8 mouse cellular contexts compared by ENCODE assay signal in the genomic region with DNA sequence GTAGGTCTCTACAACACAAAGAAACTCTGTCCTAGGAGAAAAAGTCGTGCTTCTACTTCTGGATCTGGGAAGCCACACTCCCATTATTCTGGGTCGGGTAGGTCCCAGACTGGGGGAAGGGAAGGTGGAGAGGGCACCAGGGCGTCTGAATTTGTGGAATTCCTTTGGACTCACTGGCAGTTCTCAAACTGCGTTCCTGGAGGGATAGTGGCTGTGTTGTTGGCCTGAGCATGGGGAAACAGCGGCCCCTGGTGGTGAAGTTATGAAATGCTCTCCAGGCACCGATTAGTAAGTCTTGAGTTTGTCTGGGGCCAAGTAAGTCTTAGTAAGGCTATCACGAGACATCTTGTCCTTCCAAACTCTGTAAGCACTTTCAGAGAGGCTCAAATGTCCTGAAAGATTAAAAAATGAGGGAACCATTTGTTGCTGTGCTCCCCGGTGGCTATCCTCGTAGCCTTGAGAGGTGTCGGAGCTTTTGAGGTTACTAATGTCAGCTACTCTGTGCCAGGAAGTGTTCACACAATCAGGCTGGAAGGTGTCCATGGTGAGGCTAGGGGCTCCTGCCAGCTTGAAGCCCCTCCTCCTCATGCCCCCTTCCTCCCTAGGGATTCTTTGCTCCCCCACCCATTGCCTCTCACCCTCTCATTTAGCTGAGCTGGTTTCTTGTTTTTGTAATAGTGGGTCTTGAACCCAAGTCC. TPM values are rescaled to one million over a fixed set of nuclear protein-coding genes. Genes with fewer than 3 reads are reported as not detected.
DNase-seq lines count a peak whose midpoint lies in the region; ATAC-seq and TF ChIP-seq lines count a peak whose summit lies in the region.

No protein-coding gene starts in this region.

- no peaks in the 10 kb centered on the region for H3K4me1 ChIP-seq in cortical plate, adult 2 months (ENCODE audit: control insufficient read depth, insufficient read depth, low read length)
- H3K4me1 ChIP-seq in midbrain, embryonic 11.5 days (ENCODE audit: control insufficient read depth, insufficient read depth, low read length) = peaks cover 4% of the 10 kb centered on the region

- no peaks in the 10 kb centered on the region for H3K9me3 ChIP-seq in midbrain, embryonic 11.5 days (ENCODE audit: control insufficient read depth, low read length)

- TF ChIP-seq CTCF in cortical plate, adult 2 months (IDR thresholded peaks at IDR 0.05; ENCODE audit: extremely low read depth, insufficient read depth, low read length) = peak; percentile 91

- no peak overlapping the region for H3K9ac ChIP-seq in midbrain, embryonic 11.5 days (ENCODE audit: low read length)

- H3K36me3 ChIP-seq in midbrain, embryonic 11.5 days (ENCODE audit: control insufficient read depth, insufficient read depth, low read length) = no peaks in the 10 kb centered on the region

- no peak overlapping the region for H3K27ac ChIP-seq in cortical plate, adult 2 months (ENCODE audit: insufficient read depth, low read length)
- no peak overlapping the region for H3K27ac ChIP-seq in midbrain, embryonic 11.5 days (ENCODE audit: low read depth, low read length)

- ATAC-seq in inflammation-experienced regulatory T-cells, adult 6 months = peak; percentile 73
- ATAC-seq in midbrain, embryonic 11.5 days (ENCODE audit: low FRiP score) = peak; percentile 82; the same call in 1 of the 2 replicates

- no peak for TF ChIP-seq POLR2A in cortical plate, adult 2 months (IDR thresholded peaks at IDR 0.05; ENCODE audit: extremely low read depth, insufficient read depth, low read length)

- no peaks in the 10 kb centered on the region for H3K27me3 ChIP-seq in midbrain, embryonic 11.5 days (ENCODE audit: control insufficient read depth, insufficient read depth, low read length)

- 16% methylated on average over 10 of the region's 10 CpGs for WGBS in midbrain, embryonic 11.5 days

- peak; percentile 92 to 98 for DNase-seq in adrenal gland, adult (ENCODE audit: inconsistent age in 2 of 2, low spot score in 1 of 2)
- DNase-seq in gastrocnemius, adult 8-10 months (ENCODE audit: low spot score in 2 of 2) = peak; percentile 80 to 82
- peak; percentile 83 to 86 for DNase-seq in left cerebral cortex, postnatal 10 days (ENCODE audit: extremely low spot score in 1 of 2, low spot score in 2 of 2)
- peak; percentile 99 for DNase-seq in midbrain, embryonic 11.5 days (ENCODE audit: low spot score, missing footprints)
- peak; percentile 69 to 73 for DNase-seq in right cerebral cortex, postnatal 36 days (ENCODE audit: low spot score in 2 of 2)
- DNase-seq in urinary bladder, postnatal 4 days (ENCODE audit: low spot score in 2 of 2) = peak; percentile 83 to 91

- H3K4me3 ChIP-seq in cortical plate, adult 2 months (ENCODE audit: insufficient read depth, low read length) = no peak overlapping the region
- H3K4me3 ChIP-seq in midbrain, embryonic 11.5 days (ENCODE audit: low read depth, low read length) = no peak overlapping the region

- H3K4me2 ChIP-seq in midbrain, embryonic 11.5 days = no peak overlapping the region

- intact Hi-C loops in left cerebral cortex, postnatal 10 days (cut with DNase I) = loop anchor here (2.0 to 5.0 kb wide), 3 partner anchors 67 to 148 kb away; a partner anchor contains a TSS

RNA-seq across cellular contexts. Expression of a gene that starts 50.2 kb away (rescaled TPM):
- 28.8 and 30.8 TPM in 2 replicates for polyA plus RNA-seq in cortical plate, adult 2 months (2012; rRNA removed)
- 10 to 100 TPM; 51.3 to 60.1 (median 53.4) TPM for total RNA-seq in gastrocnemius, adult 8-10 months (2022)
- 1 to 10 TPM; 2.6 to 3.2 (median 3.1) TPM for polyA plus RNA-seq in inflammation-experienced regulatory T-cells, adult 6 months (2017; shearing (Covaris generic))
- 10 to 100 TPM; 29.2 to 30.1 TPM for total RNA-seq in left cerebral cortex, postnatal 10 days (2021)
- 24.2 and 27.1 TPM in 2 replicates for polyA plus RNA-seq in midbrain, embryonic 11.5 days (2014; fragmentation: Nextera tagmentation; extraction: Ambion mirVana)
